Mouse (Mus musculus) brain, embryonic 14.5 days (tissue): ENCODE results near the gene Fam136a.

Experiments
- CTCF ChIP-seq: fragments of 200-500 bp; IDR thresholded peaks from 2 replicates; pipeline ENCODE4 v1.5.1; 2012; ENCODE audit warnings: inconsistent platforms, mild to moderate bottlenecking, moderate library complexity, borderline replicate concordance; ENCODE audit not compliant: insufficient read depth, insufficient read length; ENCODE audit errors: extremely low read depth
- POLR2A ChIP-seq: fragments of 200-500 bp; IDR thresholded peaks from 2 replicates; pipeline ENCODE4 v1.6.1; 2012; ENCODE audit warnings: mild to moderate bottlenecking, inconsistent platforms, borderline replicate concordance; ENCODE audit not compliant: poor library complexity, insufficient read depth, insufficient read length, severe bottlenecking; ENCODE audit errors: extremely low read depth

DNA sequence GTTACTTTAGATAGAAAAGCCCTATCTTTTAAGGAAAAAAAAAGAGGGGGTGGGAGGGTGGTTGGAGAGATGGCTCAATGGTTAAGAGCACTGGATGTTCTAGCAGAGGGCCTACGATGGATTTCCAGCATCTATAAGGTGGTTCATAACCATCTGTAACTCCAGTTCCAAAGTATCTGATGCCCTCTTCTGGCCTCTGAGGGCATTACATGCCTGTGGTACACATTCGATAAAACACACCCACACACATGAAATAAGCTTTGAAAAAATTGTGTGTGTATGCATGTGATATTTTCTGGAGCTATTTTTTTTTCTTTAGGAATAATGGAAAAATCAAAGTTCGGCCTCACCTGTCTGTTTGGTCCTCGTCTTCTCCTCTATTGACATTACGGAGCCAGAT lies 25.9 kb downstream of the Fam136a start:
- TF ChIP-seq CTCF: peak; percentile 14; the same call in 1 of the 2 replicates
- TF ChIP-seq POLR2A: no peak
